In the genomic region with DNA sequence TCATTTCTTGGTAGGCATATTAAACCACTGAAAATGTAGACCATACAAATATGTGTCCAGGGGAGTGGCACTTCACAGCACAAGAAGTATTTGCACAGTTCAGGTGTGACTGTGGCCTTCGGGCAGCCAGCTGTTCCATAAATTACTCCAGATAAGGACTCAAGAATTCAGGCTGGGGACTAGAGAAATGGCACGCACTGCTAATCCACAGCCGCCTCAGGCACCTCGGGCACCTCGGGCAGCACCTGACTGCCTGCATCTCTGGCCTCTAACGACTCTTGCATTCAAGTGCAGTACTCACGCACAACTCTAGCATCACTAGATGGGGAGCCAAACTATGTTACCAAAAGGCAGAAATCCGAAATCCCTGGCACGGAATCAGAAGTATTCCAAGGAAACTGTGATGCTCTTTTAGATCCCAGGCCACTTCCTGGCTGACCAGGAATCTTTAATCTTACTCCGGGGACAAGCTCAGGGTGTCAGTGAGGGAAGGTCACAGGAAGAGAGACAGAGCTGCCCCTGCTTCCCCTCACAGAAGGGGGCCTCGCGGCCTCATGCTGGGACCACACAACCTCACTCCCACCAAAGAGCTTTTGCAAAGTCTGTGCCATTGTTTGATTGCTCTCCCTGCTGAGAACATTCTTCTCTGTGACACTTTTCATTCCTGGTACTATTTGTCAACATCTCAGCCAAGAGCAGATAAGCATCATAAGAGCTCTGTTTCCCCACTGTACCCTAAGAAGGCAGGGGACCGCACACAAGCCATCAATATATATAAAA, we compare ENCODE assay signal across 15 mouse cellular contexts. TPM values are rescaled to one million over a fixed set of nuclear protein-coding genes. Genes with fewer than 3 reads are reported as not detected.
DNase-seq lines count a peak whose midpoint lies in the region; ATAC-seq lines count a peak whose summit lies in the region.
"Had no signal": no experiment of that assay in that cellular context is flagged by ENCODE, and none has a peak within 500 bp of the region (broad histone marks: within the 10 kb centered on the region; RNA-seq: fewer than 3 reads in every experiment).

No protein-coding gene starts in this region.

- H3K9me3 ChIP-seq in heart, embryonic 13.5 days = no peaks in the 10 kb centered on the region
- no peaks in the 10 kb centered on the region for H3K9me3 ChIP-seq in lung, embryonic 16.5 days (ENCODE audit: control insufficient read depth, low read length)
- H3K9me3 ChIP-seq: neural tube, embryonic 13.5 days had no signal

- no peak overlapping the region for H3K27ac ChIP-seq in heart, embryonic 13.5 days (replicated peaks)
- H3K27ac ChIP-seq in lung, embryonic 16.5 days (ENCODE audit: low read length) = peak overlapping the region; percentile 93
- H3K27ac ChIP-seq: neural tube, embryonic 13.5 days had no signal

- peak overlapping the region; percentile 22 for H3K4me2 ChIP-seq in heart, embryonic 13.5 days
- 0 out of 2 replicates have a peak overlapping the region, but pooled peaks have one; percentile 2 for H3K4me2 ChIP-seq in lung, embryonic 16.5 days (ENCODE audit: low read depth, low read length)
- H3K4me2 ChIP-seq: neural tube, embryonic 13.5 days had no signal

- H3K4me1 ChIP-seq in heart, embryonic 13.5 days = peaks cover 45% of the 10 kb centered on the region
- H3K4me1 ChIP-seq in lung, embryonic 16.5 days (replicated peaks; ENCODE audit: control insufficient read depth, insufficient read depth, low read length) = peaks cover 33% of the 10 kb centered on the region

- DNase-seq in heart, adult 8-10 months (ENCODE audit: low spot score) = no peak
- peak; percentile 55 for DNase-seq in A20 (ENCODE audit: low read depth, low spot score)
- DNase-seq in R1 (ENCODE audit: low read depth, low spot score) = peak; percentile 90
- DNase-seq in thymus, adult 18-20 months = no peak
- no peak for DNase-seq in gastrocnemius, adult 8-10 months (ENCODE audit: low spot score in 2 of 2)
- DNase-seq: cerebellum, adult 9-10 months; gastrocnemius, postnatal 25 days; kidney, adult 11 months; layer of hippocampus, postnatal 36 days; spleen, adult 18-20 months had no signal

- H3K27me3 ChIP-seq in heart, embryonic 13.5 days (replicated peaks) = no peaks in the 10 kb centered on the region
- H3K27me3 ChIP-seq in lung, embryonic 16.5 days (ENCODE audit: control insufficient read depth, insufficient read depth, low read depth, low read length) = no peaks in the 10 kb centered on the region
- H3K27me3 ChIP-seq: Patski had no signal

- no peak for ATAC-seq in heart, embryonic 13.5 days (ENCODE audit: extremely low read depth, insufficient number of reproducible peaks, low FRiP score, low TSS enrichment)
- peak; percentile 64 for ATAC-seq in lung, embryonic 16.5 days (ENCODE audit: low read depth)
- ATAC-seq in CD4-positive, CD25-positive, alpha-beta regulatory T cell, adult 4 months = no peak

- H3K9ac ChIP-seq in heart, embryonic 13.5 days = peak overlapping the region; percentile 50; the same call in 1 of the 2 replicates
- H3K9ac ChIP-seq in lung, embryonic 16.5 days (ENCODE audit: low read length) = no peak overlapping the region
- H3K9ac ChIP-seq: neural tube, embryonic 13.5 days had no signal

- WGBS in heart, embryonic 13.5 days = 17% methylated on average over 13 of the region's 13 CpGs
- WGBS in lung, embryonic 16.5 days = 20% methylated on average over 13 of the region's 13 CpGs

- H3K4me3 ChIP-seq in heart, embryonic 13.5 days = no peak overlapping the region
- no peak overlapping the region for H3K4me3 ChIP-seq in lung, embryonic 16.5 days (ENCODE audit: low read length)
- H3K4me3 ChIP-seq: neural tube, embryonic 13.5 days had no signal

- no peaks in the 10 kb centered on the region for H3K36me3 ChIP-seq in heart, embryonic 13.5 days
- H3K36me3 ChIP-seq in lung, embryonic 16.5 days (ENCODE audit: control insufficient read depth, insufficient read depth, low read length) = no peaks in the 10 kb centered on the region
- H3K36me3 ChIP-seq: neural tube, embryonic 13.5 days had no signal

RNA-seq across cellular contexts. Expression of gene Slc7a7, which starts 2.1 kb away (rescaled TPM):
- 9.6 and 10.8 TPM in 2 replicates for polyA plus RNA-seq in heart, embryonic 13.5 days (2015; fragmentation: Nextera tagmentation; extraction: Ambion mirVana)
- 1 to 10 TPM; 3.8 to 6.4 (median 5.1) TPM for total RNA-seq in heart, adult 8-10 months (2022)
- 14.2 and 17.0 TPM in 2 replicates for polyA plus RNA-seq in lung, embryonic 16.5 days (2015; fragmentation: Nextera tagmentation; extraction: Ambion mirVana)
- 1 to 10 TPM; 1.2 to 1.3 TPM for polyA plus RNA-seq in CD4-positive, CD25-positive, alpha-beta regulatory T cell, adult 4 months (2017; shearing (Covaris generic))
- 1 to 10 TPM in 2 of 4 experiments, under 1 TPM in 2; 0.46 to 1.9 (median 0.89) TPM for total RNA-seq in gastrocnemius, adult 8-10 months (2022)

RNA-seq across cellular contexts. Expression of gene Mrpl52, which starts 11.3 kb away (rescaled TPM):
- polyA plus RNA-seq in heart, embryonic 13.5 days (2015; fragmentation: Nextera tagmentation; extraction: Ambion mirVana) = 226 and 256 TPM in 2 replicates
- total RNA-seq in heart, adult 8-10 months (2022) = 100 to 1,000 TPM; 118 to 126 (median 121) TPM
- 258 and 287 TPM in 2 replicates for polyA plus RNA-seq in lung, embryonic 16.5 days (2015; fragmentation: Nextera tagmentation; extraction: Ambion mirVana)
- 100 to 1,000 TPM; 216 to 249 TPM for polyA plus RNA-seq in CD4-positive, CD25-positive, alpha-beta regulatory T cell, adult 4 months (2017; shearing (Covaris generic))
- 100 to 1,000 TPM; 104 to 126 (median 117) TPM for total RNA-seq in gastrocnemius, adult 8-10 months (2022)

RNA-seq across cellular contexts. Expression of gene Mmp14, which starts 16.0 kb away (rescaled TPM):
- 97.4 and 98.7 TPM in 2 replicates for polyA plus RNA-seq in heart, embryonic 13.5 days (2015; fragmentation: Nextera tagmentation; extraction: Ambion mirVana)
- total RNA-seq in heart, adult 8-10 months (2022) = 10 to 100 TPM in 2 of 4 experiments, 1 to 10 TPM in 2; 7.4 to 12.1 (median 9.2) TPM
- 176 and 183 TPM in 2 replicates for polyA plus RNA-seq in lung, embryonic 16.5 days (2015; fragmentation: Nextera tagmentation; extraction: Ambion mirVana)
- not detected for polyA plus RNA-seq in CD4-positive, CD25-positive, alpha-beta regulatory T cell, adult 4 months (2017; shearing (Covaris generic))
- 1 to 10 TPM; 2.8 to 6.3 (median 3.7) TPM for total RNA-seq in gastrocnemius, adult 8-10 months (2022)

RNA-seq across cellular contexts. Expression of gene Lrp10, which starts 48.5 kb away (rescaled TPM):
- 42.1 and 42.2 TPM in 2 replicates for polyA plus RNA-seq in heart, embryonic 13.5 days (2015; fragmentation: Nextera tagmentation; extraction: Ambion mirVana)
- total RNA-seq in heart, adult 8-10 months (2022) = 10 to 100 TPM; 45.5 to 62.2 (median 50.7) TPM
- 61.9 and 64.2 TPM in 2 replicates for polyA plus RNA-seq in lung, embryonic 16.5 days (2015; fragmentation: Nextera tagmentation; extraction: Ambion mirVana)
- 10 to 100 TPM; 59.9 to 60.2 TPM for polyA plus RNA-seq in CD4-positive, CD25-positive, alpha-beta regulatory T cell, adult 4 months (2017; shearing (Covaris generic))
- total RNA-seq in gastrocnemius, adult 8-10 months (2022) = 10 to 100 TPM; 23.5 to 34.0 (median 29.5) TPM

RNA-seq across cellular contexts. Expression of gene Oxa1l, which starts 54.8 kb away (rescaled TPM):
- polyA plus RNA-seq in heart, embryonic 13.5 days (2015; fragmentation: Nextera tagmentation; extraction: Ambion mirVana) = 49.4 and 56.6 TPM in 2 replicates
- total RNA-seq in heart, adult 8-10 months (2022) = 10 to 100 TPM; 84.0 to 95.7 (median 84.7) TPM
- polyA plus RNA-seq in lung, embryonic 16.5 days (2015; fragmentation: Nextera tagmentation; extraction: Ambion mirVana) = 40.3 and 46.2 TPM in 2 replicates
- polyA plus RNA-seq in CD4-positive, CD25-positive, alpha-beta regulatory T cell, adult 4 months (2017; shearing (Covaris generic)) = 10 to 100 TPM; 77.4 to 80.4 TPM
- total RNA-seq in gastrocnemius, adult 8-10 months (2022) = 10 to 100 TPM; 39.6 to 46.8 (median 44.1) TPM

Comparison
In these comparisons a context has a peak if more than half of its experiments do, and no peak if none do; other contexts are left out.
1. DNase-seq: peak in A20 (single experiment) and R1 (single experiment); none in heart, adult 8-10 months (single experiment), thymus, adult 18-20 months (0 of 2) and gastrocnemius, adult 8-10 months (0 of 2).
2. RNA of gene Mmp14, which starts 16.0 kb away (polyA plus RNA-seq): 176 to 183 TPM in lung, embryonic 16.5 days and 97.4 to 98.7 TPM in heart, embryonic 13.5 days; not detected in CD4-positive, CD25-positive, alpha-beta regulatory T cell, adult 4 months; every median in the first group is over 10 times any median in the second.